Mouse (Mus musculus) heart, postnatal 14 days (tissue): ENCODE measurements around the gene Cerk. TPM values are rescaled to one million over a fixed set of nuclear protein-coding genes. Genes with fewer than 3 reads are reported as not detected.
A peak's percentile ranks its signal among the peaks of the same experiment; 100 is the strongest.
"Not testable (repeated sequence)": the region's sequence is repeated elsewhere in the genome, so short reads cannot be mapped to it uniquely, and the experiment has no call there.

Experiments used
- DNase-seq, 2 experiments: peaks; one replicate each; pipeline ENCODE4 v3.0.0; 2021 to 2022
- intact Hi-C: fragments of 180-260 bp; cut with DNase I; formaldehyde crosslinking; loops from one replicate; pipeline ENCODE4 v1.15.1; 2025
- total RNA-seq, 2 experiments: library from RNA; stranded (reverse); gene quantifications; 2 replicates each; pipeline ENCODE4 v1.2.3; 2021

Cerk gene
- total RNA-seq, 2 experiments from 2014 or later, result 32.8 to 39.2 TPM

DNA sequence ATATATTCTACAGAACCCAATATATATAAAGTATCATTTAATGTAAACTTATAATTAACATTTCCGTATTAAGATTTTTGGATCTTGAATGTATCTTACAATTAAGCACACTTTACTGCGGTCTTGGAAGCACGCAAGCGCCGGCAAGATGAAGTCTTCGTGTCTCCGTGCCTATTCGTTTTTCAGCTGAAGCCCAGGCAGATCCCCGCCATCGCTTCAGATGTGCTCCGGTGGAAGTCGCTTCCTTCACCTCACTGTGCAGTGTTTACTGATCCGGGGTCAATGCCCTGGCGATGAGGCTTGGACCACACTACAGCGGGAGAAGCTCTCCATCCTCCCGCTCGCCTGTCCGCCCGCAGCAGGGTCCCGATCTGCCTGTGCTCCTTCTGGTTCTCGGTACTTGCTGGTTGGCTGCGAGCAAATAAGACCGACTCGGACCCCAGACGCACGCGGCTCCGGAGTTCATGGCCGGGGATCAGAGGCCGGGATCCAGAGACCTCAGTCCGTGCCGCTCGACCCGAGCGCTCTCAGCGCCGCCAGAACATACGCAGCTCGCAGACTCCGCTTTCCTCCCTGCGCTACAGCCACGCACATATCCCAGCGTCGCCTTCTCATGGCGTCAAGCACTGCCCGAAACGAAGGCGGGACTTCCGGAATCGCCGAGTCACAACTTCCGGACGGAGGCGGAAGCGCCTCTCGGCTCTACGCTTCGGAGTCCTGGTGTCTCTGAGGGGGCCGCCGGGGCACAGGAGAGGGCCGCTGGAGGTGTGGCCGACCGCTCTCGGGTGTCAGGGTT lies 28.0 kb upstream of the Cerk start, which contains the start of gene Tbc1d22a:
Gene Tbc1d22a (plus strand): TSS at position 707 of the 796 bp plus-strand sequence.
- intact Hi-C loops, result loop anchor here (5.0 kb wide), 2 partner anchors 42 to 157 kb away; partner anchors contain the start of gene Gramd4
- peak; percentile 93 to 97 for DNase-seq

- DNase-seq, result not testable (repeated sequence)
- intact Hi-C loops, result loop anchor here (5.0 kb wide), 2 partner anchors 40 to 155 kb away; partner anchors contain the start of gene Gramd4
These were observed 26.3 kb upstream of the Cerk start for GRCm38 (mm10) chr15:86212193-86212592.

DNA sequence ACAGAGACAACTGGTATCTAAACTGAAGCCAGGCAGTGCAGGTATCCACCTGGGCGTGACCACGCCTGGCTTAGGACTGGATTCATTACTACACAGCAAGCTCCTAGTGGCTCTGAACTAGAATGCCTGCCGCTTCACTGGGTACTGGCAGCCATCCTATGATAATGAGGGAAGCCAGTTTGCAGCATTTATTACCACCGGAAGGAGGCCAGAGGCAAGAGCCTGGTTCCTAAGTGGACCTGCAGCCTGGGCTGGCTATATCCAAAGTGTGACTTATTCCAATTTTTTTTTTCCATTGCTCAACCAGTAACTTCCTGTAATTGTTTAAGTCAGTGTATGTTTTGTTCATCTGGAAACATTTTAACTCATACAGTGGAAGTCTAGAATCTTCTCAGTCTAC lies 20.4 kb upstream of the Cerk start:
- intact Hi-C loops, result loop anchor here (2.0 kb wide), 1 partner anchor 18 kb away; no protein-coding TSS in a partner anchor
- DNase-seq, result no peak

- peak; percentile 55 to 76 for DNase-seq
- intact Hi-C loops, result no loop called here
These were observed 19.4 kb upstream of the Cerk start for GRCm38 (mm10) chr15:86205300-86205699.

GRCm38 (mm10) chr15:86203942-86204561 lies 18.1 kb upstream of the Cerk start:
- intact Hi-C loops, result loop anchor here (5.0 kb wide), 1 partner anchor 42 kb away; no protein-coding TSS in a partner anchor
- peak in 1 of 2 experiments; percentile 58 for DNase-seq

DNA sequence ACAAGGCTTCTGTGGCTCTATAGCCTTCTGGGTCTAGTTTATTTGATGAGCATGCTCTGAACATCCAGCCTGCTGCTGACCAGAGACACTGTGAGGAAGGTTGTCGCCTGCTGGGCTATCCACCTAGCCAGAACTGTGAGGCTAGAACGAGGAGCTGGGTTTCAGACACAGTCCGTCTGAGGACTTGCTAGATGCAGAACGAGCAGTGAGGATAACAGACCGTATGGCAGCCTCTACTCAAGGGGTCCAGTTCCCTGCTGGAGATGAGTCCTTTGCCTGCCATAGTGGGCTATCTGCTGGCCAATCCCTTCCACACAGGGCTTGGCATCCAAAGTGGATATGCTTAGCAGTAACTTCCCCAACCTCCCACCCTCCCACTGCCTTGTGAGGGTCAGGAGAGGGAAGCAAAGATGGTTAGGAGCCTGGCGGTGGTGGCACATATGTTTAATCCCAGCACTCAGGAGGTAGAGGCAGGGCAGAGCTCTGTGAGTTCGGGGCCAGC lies 17.4 kb upstream of the Cerk start:
- intact Hi-C loops, result loop anchor here (5.0 kb wide), 1 partner anchor 41 kb away; no protein-coding TSS in a partner anchor
- DNase-seq, result no peak

- DNase-seq, result peak in 1 of 2 experiments; percentile 32
- intact Hi-C loops, result loop anchor here (5.0 kb wide), 1 partner anchor 40 kb away; no protein-coding TSS in a partner anchor
These were observed 16.7 kb upstream of the Cerk start for GRCm38 (mm10) chr15:86202640-86203039.

DNA sequence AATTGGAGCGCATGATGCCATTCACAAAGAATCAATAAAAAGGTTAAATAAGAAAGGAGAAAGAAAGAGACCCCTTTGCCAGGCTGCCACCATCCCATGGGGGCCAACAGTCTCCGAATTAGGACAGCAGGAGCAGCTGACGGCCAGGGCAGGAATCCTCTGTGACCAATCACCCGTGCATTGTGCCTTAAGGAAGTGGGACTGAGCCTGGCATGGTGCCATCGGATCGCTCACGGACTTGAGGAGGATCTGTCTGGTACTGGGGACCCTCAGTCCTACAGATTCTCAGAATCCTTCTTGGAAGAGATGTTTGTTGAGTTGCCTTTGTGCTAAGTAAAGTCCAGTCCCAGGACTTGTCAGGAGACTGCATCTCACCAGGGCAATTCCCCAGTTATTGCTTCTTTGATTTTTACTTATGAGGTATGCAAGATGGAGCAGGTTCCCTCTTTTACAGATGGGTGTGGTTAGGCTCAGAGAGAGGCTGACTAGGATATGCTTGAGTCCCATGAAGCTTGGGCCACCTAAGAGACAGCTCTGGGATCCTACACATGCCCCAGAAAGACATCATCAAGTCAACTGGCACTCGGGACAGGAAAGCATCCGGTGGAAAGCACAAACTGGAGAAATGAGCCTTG lies 15.9 kb upstream of the Cerk start:
- DNase-seq, result peak in 1 of 2 experiments; percentile 47

GRCm38 (mm10) chr15:86201095-86201494 lies 15.2 kb upstream of the Cerk start:
- intact Hi-C loops, result loop anchor here (5.0 kb wide), 1 partner anchor 39 kb away; no protein-coding TSS in a partner anchor
- DNase-seq, result peak in 1 of 2 experiments; percentile 30

More for the DNA sequence above, 15.9 kb upstream of the Cerk start:
- intact Hi-C loops, result loop anchor here (5.0 kb wide), 1 partner anchor 40 kb away; no protein-coding TSS in a partner anchor

DNA sequence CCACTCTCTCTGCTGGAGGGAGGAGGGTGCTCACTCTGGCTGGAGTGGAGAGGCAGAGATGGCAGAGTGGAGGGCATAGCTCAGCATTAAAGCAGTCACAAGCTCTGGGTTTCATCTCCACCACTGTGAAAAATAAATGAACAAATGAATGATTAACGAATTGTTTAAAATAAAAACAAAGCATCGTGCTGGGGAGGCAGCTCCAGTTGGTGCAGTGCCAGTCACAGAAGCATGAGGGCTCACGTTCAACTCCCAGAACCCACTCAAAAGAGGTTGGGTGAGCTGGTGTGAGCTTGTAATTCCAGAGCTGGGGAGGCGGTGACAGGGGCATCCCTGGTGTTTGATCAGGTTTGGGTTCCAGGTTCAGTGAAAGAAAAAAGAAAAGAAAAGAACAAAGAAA lies 14.2 kb upstream of the Cerk start:
- DNase-seq, result no peak
- intact Hi-C loops, result loop anchor here (5.0 kb wide), 1 partner anchor 38 kb away; no protein-coding TSS in a partner anchor

DNA sequence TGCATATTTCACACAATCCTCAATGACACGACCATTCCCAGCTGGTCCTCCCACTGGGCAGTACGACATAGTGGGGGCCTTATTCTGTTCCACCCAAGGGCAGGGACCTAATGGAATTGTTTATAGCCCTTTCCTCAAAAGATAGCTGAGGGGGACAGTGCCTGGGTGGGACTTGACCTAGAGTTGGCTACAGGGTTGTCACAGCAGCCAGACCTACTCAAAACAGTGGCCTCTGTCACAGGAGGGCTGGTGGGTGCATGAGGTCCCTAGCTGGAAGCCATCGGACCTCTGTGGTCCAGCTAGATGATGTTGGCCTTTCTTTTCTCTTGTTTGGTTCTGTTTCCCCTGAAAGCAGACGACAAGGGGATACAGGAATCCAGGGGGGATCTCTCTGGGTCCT lies 13.5 kb upstream of the Cerk start:
- DNase-seq, result no peak
- intact Hi-C loops, result no loop called here

DNA sequence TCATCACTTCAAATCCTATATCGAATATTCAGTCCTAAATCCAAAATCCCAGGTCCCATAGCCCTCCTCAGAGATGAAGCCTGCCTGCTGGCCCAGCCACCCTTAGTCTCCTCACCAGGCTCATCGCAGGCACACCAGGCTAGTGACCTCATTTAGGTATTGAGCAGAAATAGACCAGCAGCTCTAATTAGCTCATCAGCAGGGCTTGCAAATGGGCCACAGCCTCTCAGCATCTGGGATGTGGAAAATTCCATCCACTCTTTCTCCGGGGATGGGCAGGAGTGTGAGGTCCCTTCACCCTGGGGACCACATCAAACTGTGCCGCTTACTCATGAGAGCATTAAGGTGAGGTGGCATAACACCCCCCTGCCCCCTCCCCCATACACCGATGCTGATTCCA lies 13.1 kb upstream of the Cerk start:
- DNase-seq, result no peak
- intact Hi-C loops, result no loop called here

DNA sequence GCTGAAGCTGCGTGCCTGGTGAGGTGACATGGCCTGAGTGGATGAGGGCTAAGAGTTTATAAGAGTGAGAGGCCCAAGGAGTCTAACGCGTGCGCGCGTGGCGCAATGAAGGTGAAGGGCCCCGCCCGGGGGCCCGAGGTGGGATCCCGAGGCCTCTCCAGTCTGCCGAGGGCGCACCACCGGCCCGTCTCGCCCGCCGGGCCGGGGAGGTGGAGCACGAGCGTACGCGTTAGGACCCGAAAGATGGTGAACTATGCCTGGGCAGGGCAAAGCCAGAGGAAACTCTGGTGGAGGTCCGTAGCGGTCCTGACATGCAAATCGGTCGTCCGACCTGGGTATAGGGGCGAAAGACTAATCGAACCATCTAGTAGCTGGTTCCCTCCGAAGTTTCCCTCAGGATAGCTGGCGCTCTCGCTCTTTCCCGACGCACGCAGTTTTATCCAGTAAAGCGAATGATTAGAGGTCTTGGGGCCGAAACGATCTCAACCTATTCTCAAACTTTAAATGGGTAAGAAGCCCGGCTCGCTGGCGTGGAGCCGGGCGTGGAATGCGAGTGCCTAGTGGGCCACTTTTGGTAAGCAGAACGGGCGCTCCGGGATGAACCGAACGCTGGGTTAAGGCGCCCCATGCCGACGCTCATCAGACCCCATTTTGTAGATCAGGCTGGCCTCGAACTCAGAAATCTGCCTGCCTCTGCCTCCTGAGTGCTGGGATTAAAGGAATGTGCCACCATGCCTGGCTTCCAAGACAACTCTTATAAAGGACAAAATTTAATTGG lies 8.9 kb upstream of the Cerk start:
- peak in 1 of 2 experiments; percentile 57 for DNase-seq
- intact Hi-C loops, result not testable (repeated sequence)

- intact Hi-C loops, result no loop called here
- no peak for DNase-seq
These were observed 6.0 kb upstream of the Cerk start for GRCm38 (mm10) chr15:86191933-86192332.

DNA sequence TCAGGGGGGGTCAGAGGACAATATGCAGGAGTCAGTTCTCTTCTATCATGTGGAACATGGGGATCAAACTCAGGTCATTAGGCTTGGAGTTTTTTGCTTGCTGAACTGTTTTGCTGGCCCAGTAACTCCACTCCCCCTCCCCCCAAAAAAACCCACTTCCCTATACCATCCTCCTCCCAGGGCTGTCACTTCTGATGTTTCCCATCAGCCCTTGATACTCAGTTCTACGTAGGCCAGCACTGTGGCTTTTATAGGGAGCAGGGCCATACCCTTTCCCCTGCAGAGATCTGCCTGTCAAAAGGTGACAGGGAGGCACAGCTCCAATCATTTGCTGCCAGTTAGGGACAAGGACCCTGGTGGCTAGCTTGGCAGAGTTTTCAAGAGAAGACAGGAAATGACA lies 5.6 kb upstream of the Cerk start:
- no peak for DNase-seq
- intact Hi-C loops, result no loop called here

- DNase-seq, result no peak
- intact Hi-C loops, result no loop called here
These were observed 4.4 kb upstream of the Cerk start for GRCm38 (mm10) chr15:86190387-86190786.

DNA sequence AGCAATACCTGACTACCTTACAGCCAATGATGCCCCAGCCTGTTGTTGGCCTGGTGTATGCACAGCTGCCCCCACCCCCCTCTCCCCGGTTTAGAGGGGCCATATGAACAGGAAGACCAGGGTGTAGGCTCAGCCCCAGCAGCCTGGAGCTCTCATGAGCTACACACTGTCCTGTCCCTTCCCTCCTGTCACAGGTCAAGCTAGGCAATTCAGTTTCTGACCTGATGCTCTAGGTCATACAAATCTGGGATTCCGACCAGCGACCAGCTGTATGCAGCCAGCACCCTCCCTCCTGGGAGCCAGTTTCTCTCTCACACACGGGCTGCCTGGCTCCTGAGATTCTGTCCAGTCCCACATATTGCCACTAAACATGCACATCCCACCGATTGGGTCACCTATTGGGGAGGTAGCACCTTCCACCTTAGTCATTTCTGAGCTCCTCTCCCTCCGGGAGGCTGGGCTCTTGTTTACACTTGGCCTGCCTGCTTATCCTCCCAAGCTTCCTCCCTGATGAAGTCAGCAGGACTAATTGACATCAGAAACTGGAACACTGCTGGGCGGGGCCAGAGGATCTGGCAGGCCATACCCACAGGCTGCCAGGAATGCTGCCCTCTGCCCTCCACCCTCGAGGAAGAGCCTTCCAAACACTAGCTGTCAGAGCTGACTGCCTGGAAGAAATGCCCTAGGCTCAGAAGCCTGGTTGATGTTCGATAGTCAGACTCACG lies 3.0 kb upstream of the Cerk start:
- peak; percentile 83 to 87 for DNase-seq
- intact Hi-C loops, result loop anchor here (2.0 kb wide), 1 partner anchor 18 kb away; no protein-coding TSS in a partner anchor

- intact Hi-C loops, result loop anchor here (2.0 kb wide), 1 partner anchor 19 kb away; no protein-coding TSS in a partner anchor
- peak; percentile 52 to 59 for DNase-seq
These were observed 2.2 kb upstream of the Cerk start for GRCm38 (mm10) chr15:86188186-86188585.

DNA sequence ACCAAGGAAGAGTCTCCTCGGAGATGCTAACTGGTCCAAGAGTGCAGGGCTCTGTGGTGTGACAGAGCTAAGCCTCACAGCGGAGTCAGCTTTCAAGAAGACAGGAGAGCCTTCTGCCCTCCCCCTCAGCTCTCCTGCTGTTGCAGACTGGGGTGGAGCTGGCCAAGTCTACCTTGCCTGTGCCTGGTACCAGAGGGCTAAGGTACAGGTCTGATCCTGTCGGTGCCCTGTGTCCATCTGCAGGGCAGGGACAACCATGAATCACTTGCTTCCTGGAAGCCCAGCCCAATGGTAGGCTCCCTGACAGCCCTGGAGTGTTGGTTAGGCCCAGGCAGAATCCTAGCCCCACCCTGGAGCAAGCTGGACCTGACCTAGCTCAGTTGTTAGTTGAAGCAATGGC lies 745 bp upstream of the Cerk start:
- intact Hi-C loops, result loop anchor here (2.0 kb wide), 1 partner anchor 40 kb away; no protein-coding TSS in a partner anchor
- no peak for DNase-seq
